Mouse (Mus musculus) kidney, adult 2 months (tissue): ENCODE measurements at regions not wholly inside any gene's neighbourhood (a gene's known extent, or its start where the extent isn't known, plus 50 kb on each side); places are given as distances from the start of the nearest gene placed in this dataset.

Experiments used
- CTCF ChIP-seq: fragments of 200-500 bp; conservative IDR thresholded peaks from 2 replicates; pipeline ENCODE4 v1.5.1; 2011; ENCODE audit warnings: low read depth, mild to moderate bottlenecking, control low read depth, low read length, moderate library complexity, mixed read lengths; ENCODE audit not compliant: insufficient read depth, insufficient read length
- POLR2A ChIP-seq: fragments of 200-500 bp; IDR thresholded peaks from one replicate; pipeline ENCODE4 v1.6.1; 2011; ENCODE audit warnings: low read depth, low read length, control low read depth

DNA sequence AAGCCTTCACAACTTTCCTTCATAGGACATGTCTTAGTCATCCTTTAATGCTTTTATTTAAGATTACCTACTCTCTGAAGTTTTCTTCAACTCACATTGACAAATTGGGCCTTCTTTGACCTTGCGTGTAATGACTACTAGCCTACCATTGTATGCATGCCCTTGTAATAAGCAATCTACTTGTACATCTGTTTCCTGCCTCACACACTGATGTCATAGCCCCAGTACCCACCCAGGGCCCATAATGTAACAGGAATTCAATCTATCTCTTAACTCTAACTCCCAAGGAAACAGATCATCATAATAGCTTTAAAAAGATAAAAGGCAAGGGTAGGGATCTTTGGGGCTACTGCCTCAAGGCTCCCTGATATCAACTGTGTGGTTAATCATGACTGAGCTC is 690.4 kb downstream of the Diaph3 start:
- no peak for TF ChIP-seq CTCF
- no peak for TF ChIP-seq POLR2A
